Mouse (Mus musculus) embryonic facial prominence, embryonic 13.5 days (tissue): ENCODE data around the gene Nkiras2. TPM values are rescaled to one million over a fixed set of nuclear protein-coding genes. Genes with fewer than 3 reads are reported as not detected.
"Not testable (repeated sequence)": the region's sequence is repeated elsewhere in the genome, so short reads cannot be mapped to it uniquely, and the experiment has no call there.

Experiments
- ATAC-seq: fragments of 200-750 bp; cut with Nextera tagmentation; 2 replicates; pipeline ENCODE4 v1.8.0; 2017; ENCODE audit warnings: low read depth; ENCODE audit not compliant: insufficient number of reproducible peaks, insufficient read depth, low FRiP score, low TSS enrichment
- H3K27ac ChIP-seq: fragments of 300-500 bp; sonication (generic); 2 replicates; pipeline ENCODE4 v1.5.1; 2015; ENCODE audit warnings: moderate library complexity, mild to moderate bottlenecking, inconsistent platforms
- H3K27me3 ChIP-seq: fragments of 300-500 bp; sonication (generic); 2 replicates; pipeline ENCODE4 v1.6.1; 2015; ENCODE audit warnings: mild to moderate bottlenecking, inconsistent platforms
- H3K36me3 ChIP-seq: fragments of 300-500 bp; sonication (generic); 2 replicates; pipeline ENCODE4 v1.6.1; 2015; ENCODE audit warnings: mild to moderate bottlenecking, inconsistent platforms
- H3K4me1 ChIP-seq: fragments of 300-500 bp; sonication (generic); 2 replicates; pipeline ENCODE4 v1.6.1; 2015; ENCODE audit warnings: inconsistent platforms
- H3K4me2 ChIP-seq: fragments of 300-500 bp; sonication (generic); 2 replicates; pipeline ENCODE4 v1.6.1; 2015; ENCODE audit warnings: moderate library complexity, mild to moderate bottlenecking, inconsistent platforms
- H3K4me3 ChIP-seq: fragments of 300-500 bp; sonication (generic); 2 replicates; pipeline ENCODE4 v1.5.1; 2015; ENCODE audit warnings: mild to moderate bottlenecking, inconsistent platforms
- H3K9ac ChIP-seq: fragments of 300-500 bp; sonication (generic); 2 replicates; pipeline ENCODE4 v1.6.1; 2015; ENCODE audit warnings: mild to moderate bottlenecking, inconsistent platforms
- H3K9me3 ChIP-seq: fragments of 300-500 bp; sonication (generic); 2 replicates; pipeline ENCODE4 v1.6.1; 2016; ENCODE audit warnings: inconsistent platforms
- WGBS: fragments of 180-500 bp; shearing (Covaris S2); methylation state at CpG from one replicate; pipeline ENCODE4 v1.1.7; 2015; ENCODE audit warnings: mixed read lengths; 5-methylcytosine and 5-hydroxymethylcytosine counted together
- polyA plus RNA-seq: library from polyadenylated mRNA; unstranded; fragments of >200 nt; fragmentation: Nextera tagmentation; extraction: Ambion mirVana; gene quantifications from 2 replicates; pipeline ENCODE4 v1.2.1, GENCODE M21; 2015

Nkiras2 gene
- polyA plus RNA-seq, 1 experiment from 2014 or later = 79.0 TPM

DNA sequence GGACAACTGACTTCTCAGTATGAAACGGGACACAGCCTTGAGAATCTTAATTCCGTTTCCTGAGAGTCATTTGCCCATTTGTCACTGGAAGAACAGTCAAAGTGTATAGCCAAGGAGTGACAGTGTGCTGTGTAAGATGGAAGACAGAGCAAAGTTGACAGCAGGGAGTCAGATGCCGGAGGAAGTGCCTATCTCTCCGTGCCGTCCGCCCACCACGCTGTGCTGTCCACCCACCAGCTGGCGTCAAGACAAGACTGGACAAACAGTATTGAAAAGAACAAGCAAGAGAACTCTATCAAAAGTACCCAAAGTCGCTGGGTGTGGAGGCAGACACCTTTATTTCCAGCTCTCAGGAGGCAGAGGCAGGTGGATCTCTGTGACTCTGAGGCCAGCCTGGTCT, 15.9 kb upstream of the Nkiras2 start:
- Histone ChIP-seq H3K4me2 (no peak overlapping the region), H3K4me3 (no peak overlapping the region), H3K27ac (no peak overlapping the region), H3K9me3 (no peaks in the 10 kb centered on the region), H3K9ac (no peak overlapping the region), H3K36me3 (peaks cover 48% of the 10 kb centered on the region), H3K4me1 (no peaks in the 10 kb centered on the region), H3K27me3 (no peaks in the 10 kb centered on the region)
- 92% methylated on average over 9 of the region's 9 CpGs for WGBS
- no peak for ATAC-seq

DNA sequence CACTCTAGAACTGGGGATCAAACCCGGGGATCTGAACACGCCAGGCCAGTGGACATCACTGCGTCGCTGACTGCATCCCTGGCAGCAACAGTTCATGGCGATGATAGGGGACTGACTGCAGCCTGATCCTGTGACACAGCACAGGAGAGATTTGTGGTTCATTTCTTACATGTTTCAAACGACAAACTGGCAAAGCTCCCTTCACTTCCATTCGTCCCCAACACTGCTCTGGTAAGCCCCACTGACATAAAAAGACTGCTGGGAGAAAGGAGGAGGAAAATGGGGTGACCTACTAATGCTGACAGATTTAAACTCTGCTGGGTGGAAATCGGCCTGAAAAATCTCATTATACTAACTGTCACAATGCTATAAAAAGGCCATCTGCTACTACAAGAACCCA, 15.2 kb upstream of the Nkiras2 start:
- ATAC-seq = no peak
- Histone ChIP-seq H3K27ac (no peak overlapping the region), H3K4me1 (no peaks in the 10 kb centered on the region), H3K9ac (no peak overlapping the region), H3K4me3 (no peak overlapping the region), H3K4me2 (no peak overlapping the region), H3K9me3 (no peaks in the 10 kb centered on the region), H3K27me3 (no peaks in the 10 kb centered on the region), H3K36me3 (peaks cover 48% of the 10 kb centered on the region)
- 92% methylated on average over 8 of the region's 8 CpGs for WGBS

DNA sequence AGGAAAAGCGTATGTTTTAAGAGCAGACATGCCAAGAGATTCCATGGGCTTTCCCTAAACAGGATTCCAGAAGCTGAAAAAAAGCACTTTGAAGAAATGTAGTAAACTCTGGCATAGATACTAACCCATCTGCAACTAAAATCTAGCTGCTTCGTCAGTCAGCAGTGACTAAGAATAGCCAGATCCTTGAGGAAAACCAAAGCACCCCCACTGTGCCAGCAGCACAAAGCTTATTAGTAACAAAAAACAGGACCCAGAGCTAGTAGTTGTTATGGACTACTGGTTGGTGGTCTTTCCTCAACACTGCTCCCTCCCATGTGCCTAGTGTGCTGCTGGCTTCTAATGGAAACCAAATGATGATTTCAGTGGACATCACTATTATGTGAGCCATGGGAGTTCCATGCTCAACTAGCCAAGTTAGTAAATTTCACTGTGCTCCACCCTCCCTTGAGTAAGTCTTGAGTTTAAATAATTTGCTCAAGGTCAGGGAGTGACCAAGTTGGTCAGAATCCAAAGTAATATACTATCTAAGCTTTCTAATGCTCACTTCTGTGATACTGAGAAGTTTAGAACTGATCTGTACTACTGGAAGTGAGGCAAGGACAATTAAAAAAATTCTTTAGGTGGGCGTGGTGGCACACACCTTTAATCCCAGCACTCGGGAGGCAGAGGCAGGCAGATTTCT, 14.6 kb upstream of the Nkiras2 start:
- 83% methylated on average over 4 of the region's 4 CpGs for WGBS
- no peaks in the 10 kb centered on the region for H3K4me1 ChIP-seq
- no peak overlapping the region for H3K9ac ChIP-seq
- no peak overlapping the region for H3K4me3 ChIP-seq
- no peak overlapping the region for H3K27ac ChIP-seq
- H3K4me2 ChIP-seq = no peak overlapping the region
- ATAC-seq = no peak
- no peaks in the 10 kb centered on the region for H3K9me3 ChIP-seq
- peaks cover 41% of the 10 kb centered on the region for H3K36me3 ChIP-seq
- no peaks in the 10 kb centered on the region for H3K27me3 ChIP-seq

DNA sequence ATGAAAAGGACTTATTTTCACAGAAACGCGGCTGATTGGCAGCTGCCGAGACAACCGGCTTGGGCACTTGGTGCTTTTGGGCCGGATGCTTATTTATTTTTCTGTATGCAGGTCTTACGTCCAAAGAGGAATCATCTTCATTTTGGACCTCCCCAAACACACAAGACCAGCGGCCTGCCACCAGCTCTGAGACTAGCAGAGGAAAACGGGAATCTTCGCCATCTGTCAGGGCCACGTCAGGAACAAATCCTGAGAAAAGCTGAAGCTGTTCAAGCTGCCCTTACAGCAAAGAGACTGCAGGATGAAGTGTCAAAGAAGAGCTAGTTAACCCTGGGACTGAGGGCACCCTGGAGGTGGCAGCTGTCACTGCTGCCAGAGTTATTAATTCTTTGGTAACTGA, 13.6 kb upstream of the Nkiras2 start:
- Histone ChIP-seq H3K4me2 (no peak overlapping the region), H3K4me3 (no peak overlapping the region), H3K4me1 (0 out of 2 replicates have a peak, but pooled peaks cover 6% of the 10 kb centered on the region), H3K27me3 (no peaks in the 10 kb centered on the region), H3K9ac (no peak overlapping the region), H3K36me3 (peaks cover 34% of the 10 kb centered on the region), H3K27ac (no peak overlapping the region), H3K9me3 (no peaks in the 10 kb centered on the region)
- WGBS = 88% methylated on average over 10 of the region's 10 CpGs
- no peak for ATAC-seq

DNA sequence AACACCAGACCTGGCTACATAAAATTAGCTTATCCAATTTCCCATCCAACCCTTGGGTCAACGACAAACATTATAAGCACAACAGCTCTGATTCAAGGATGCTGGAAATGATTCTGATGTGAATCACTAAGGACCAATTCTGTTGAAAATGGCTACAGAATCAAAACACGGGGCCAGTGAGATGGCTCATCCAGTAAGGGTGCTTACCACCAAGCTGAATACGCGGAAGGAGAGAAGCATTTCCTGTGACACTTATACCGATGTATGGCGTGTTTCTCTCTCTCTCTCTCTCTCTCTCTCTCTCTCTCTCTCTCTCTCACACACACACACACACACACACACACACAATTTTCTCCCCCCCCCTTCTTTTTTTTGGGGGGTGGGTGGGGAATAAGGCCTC, 11.9 kb upstream of the Nkiras2 start:
- Histone ChIP-seq H3K4me1 (0 out of 2 replicates have a peak, but pooled peaks cover 6% of the 10 kb centered on the region), H3K36me3 (peaks cover 25% of the 10 kb centered on the region), H3K4me3 (no peak overlapping the region), H3K27me3 (no peaks in the 10 kb centered on the region), H3K27ac (no peak overlapping the region), H3K9ac (no peak overlapping the region), H3K4me2 (no peak overlapping the region), H3K9me3 (no peaks in the 10 kb centered on the region)
- 89% methylated on average over 6 of the region's 6 CpGs for WGBS
- ATAC-seq = no peak

DNA sequence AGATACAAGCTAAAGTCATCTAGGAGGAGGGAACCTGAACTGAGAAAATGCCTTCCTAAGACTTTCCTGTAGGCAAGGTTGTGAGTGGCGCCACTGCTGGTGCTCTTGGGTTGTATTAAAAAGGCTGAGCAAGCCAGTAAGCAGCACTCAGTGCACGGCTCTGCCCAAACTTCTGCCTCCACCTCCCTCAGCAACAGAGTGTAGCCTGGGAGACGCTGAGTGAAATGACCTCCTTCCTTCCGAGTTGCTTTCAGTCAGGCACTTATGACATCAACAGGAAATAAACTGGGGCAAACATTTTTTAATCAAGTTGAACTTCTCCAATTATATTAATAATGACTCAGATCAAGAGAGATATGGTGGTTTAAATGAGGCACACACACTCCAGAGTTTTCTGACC, 10.2 kb upstream of the Nkiras2 start:
- Histone ChIP-seq H3K9me3 (no peaks in the 10 kb centered on the region), H3K4me1 (0 out of 2 replicates have a peak, but pooled peaks cover 6% of the 10 kb centered on the region), H3K9ac (no peak overlapping the region), H3K27ac (no peak overlapping the region), H3K4me3 (no peak overlapping the region), H3K36me3 (peaks cover 18% of the 10 kb centered on the region), H3K4me2 (no peak overlapping the region), H3K27me3 (no peaks in the 10 kb centered on the region)
- 70% methylated on average over 4 of the region's 4 CpGs for WGBS
- no peak for ATAC-seq

DNA sequence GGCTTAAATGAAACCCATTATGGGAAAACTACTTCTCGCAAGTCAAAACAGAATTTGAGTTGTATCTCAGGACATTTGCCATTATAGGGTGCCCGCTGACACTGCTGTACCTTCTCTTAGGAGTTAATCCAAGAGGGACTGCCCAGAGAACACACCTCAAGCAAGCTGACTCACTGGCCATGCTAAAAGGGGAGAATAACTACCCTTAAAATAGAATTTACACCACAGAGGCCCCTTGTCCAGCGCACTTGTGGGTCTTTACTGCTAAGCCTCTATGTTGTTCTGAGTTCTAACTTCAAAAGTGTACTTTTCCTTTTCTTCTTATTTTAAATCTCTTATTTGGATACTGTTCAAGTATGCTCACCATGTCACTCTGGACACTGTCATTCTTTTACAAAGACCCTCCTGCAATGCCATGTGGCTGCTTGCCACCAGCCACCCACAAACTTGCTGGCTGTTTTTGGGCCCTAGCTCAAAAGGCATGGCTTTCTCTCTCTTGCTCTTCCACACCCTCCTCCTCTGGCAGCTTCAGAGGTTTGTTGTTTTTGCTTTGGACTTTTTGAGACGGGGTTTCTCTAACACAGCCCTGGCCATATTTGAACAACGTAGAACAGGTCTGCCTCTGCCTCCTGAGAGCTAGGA, 9.6 kb upstream of the Nkiras2 start:
- 87% methylated on average over 5 of the region's 5 CpGs for WGBS
- ATAC-seq = no peak
- Histone ChIP-seq H3K4me1 (0 out of 2 replicates have a peak, but pooled peaks cover 6% of the 10 kb centered on the region), H3K4me2 (no peak overlapping the region), H3K27me3 (no peaks in the 10 kb centered on the region), H3K27ac (no peak overlapping the region), H3K4me3 (no peak overlapping the region), H3K9ac (no peak overlapping the region), H3K9me3 (no peaks in the 10 kb centered on the region), H3K36me3 (peaks cover 18% of the 10 kb centered on the region)

DNA sequence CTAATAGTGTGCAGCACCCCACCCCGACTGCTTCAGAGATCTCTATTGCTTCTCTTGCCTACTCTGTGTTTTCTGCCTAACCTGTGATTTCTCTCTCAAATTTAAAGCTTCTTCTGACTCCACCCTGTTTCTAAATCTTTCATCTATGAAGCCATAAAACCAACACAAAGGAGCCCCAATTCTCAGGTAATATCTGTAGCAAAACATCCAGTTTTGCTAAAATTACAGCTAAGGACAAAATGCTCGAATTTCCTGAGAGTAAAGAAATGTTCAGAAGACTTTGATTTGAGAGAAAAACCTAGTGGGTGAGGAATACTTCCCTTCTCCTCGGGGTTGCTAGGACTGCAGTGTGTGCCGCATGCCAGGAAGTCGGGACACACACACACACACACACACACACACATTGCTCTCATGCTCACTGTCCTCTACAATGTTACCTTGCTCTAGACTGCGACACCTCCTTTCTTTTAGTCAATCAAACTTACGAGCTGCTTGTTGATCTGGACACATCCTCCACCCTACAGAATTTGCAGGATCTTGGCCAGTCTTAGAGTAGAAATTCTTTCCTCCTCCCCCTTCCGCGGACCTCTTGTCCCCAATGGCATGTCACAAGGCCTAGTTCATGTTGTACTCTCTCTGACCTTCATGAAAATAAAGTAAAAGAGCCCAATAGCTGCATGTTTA, 8.9 kb upstream of the Nkiras2 start:
- Histone ChIP-seq H3K27me3 (no peaks in the 10 kb centered on the region), H3K36me3 (peaks cover 18% of the 10 kb centered on the region), H3K9me3 (no peaks in the 10 kb centered on the region), H3K27ac (no peak overlapping the region), H3K9ac (no peak overlapping the region), H3K4me2 (no peak overlapping the region), H3K4me3 (no peak overlapping the region), H3K4me1 (0 out of 2 replicates have a peak, but pooled peaks cover 6% of the 10 kb centered on the region)
- no peak for ATAC-seq
- 80% methylated on average over 9 of the region's 9 CpGs for WGBS

DNA sequence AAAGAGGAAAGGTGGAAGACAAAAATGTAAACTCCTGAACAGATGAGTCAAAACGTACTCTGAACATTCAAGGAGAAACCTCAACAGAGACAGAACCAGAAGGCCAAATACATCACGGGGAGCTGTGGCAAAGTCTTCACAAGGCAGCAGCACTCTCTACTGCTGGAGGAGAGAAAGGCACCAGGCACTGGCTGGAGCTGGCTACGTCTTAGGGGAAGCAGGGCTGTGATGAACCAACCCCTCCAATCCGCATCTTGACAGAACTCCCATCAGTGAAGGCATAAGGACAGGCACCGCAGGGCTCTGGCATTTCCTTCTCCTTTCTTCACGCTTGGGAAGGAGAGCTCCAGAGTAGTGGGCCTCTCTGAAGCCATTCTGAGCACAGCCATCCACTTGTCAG, 7.4 kb upstream of the Nkiras2 start:
- no peak for ATAC-seq
- Histone ChIP-seq H3K4me2 (no peak overlapping the region), H3K4me3 (no peak overlapping the region), H3K27ac (no peak overlapping the region), H3K4me1 (0 out of 2 replicates have a peak, but pooled peaks cover 6% of the 10 kb centered on the region), H3K9me3 (no peaks in the 10 kb centered on the region), H3K9ac (no peak overlapping the region), H3K36me3 (peaks cover 23% of the 10 kb centered on the region), H3K27me3 (no peaks in the 10 kb centered on the region)
- WGBS = 91% methylated on average over 6 of the region's 6 CpGs

DNA sequence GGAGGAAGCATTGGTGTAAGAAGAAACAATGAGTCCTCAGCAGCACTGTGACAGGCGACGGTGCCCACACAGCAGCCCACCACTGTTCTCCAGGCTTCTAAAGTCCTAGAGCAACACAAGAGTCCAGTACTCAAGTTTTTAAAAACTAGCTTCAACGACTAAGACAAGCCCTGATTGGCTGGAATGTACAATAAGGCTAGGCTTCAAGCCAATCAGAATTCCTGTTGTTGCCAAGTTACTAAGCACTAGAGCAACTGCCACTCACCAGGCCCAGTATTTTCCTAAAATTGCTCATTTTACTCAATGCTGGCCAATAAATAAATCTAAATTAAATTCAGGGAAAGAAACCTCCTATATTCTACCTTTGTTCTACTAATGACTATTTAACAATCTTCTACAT, 5.8 kb upstream of the Nkiras2 start:
- WGBS = 91% methylated on average over 3 of the region's 3 CpGs
- H3K4me3 ChIP-seq = no peak overlapping the region
- no peak overlapping the region for H3K9ac ChIP-seq
- no peaks in the 10 kb centered on the region for H3K9me3 ChIP-seq
- H3K27ac ChIP-seq = no peak overlapping the region
- no peak for ATAC-seq
- no peak overlapping the region for H3K4me2 ChIP-seq
- H3K4me1 ChIP-seq = peaks cover 15% of the 10 kb centered on the region
- no peaks in the 10 kb centered on the region for H3K27me3 ChIP-seq
- H3K36me3 ChIP-seq = peaks cover 21% of the 10 kb centered on the region

DNA sequence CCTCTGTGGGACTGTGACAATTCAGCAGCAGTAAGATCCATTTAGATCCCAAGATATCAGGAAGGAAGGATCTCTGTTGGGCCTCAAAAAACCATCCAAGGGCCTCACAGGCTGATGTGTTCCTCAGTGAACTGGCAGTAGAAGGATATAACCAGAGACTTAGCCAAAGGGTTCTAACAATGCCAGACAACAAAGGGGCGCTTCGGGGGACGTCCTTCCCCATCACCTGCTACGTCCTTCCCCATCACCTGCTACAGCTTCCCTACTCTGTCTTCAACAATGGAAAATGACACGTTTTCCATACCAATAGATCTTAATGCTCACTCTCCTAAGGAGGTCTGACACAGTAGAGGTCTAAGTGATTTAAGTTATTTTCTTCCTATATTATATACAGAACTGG, 2.7 kb upstream of the Nkiras2 start:
- no peak overlapping the region for H3K4me2 ChIP-seq
- H3K4me3 ChIP-seq = no peak overlapping the region
- ATAC-seq = no peak
- H3K9me3 ChIP-seq = no peaks in the 10 kb centered on the region
- peaks cover 12% of the 10 kb centered on the region for H3K36me3 ChIP-seq
- H3K9ac ChIP-seq = no peak overlapping the region
- H3K27ac ChIP-seq = no peak overlapping the region
- 95% methylated on average over 5 of the region's 5 CpGs for WGBS
- H3K4me1 ChIP-seq = peaks cover 19% of the 10 kb centered on the region
- no peaks in the 10 kb centered on the region for H3K27me3 ChIP-seq

DNA sequence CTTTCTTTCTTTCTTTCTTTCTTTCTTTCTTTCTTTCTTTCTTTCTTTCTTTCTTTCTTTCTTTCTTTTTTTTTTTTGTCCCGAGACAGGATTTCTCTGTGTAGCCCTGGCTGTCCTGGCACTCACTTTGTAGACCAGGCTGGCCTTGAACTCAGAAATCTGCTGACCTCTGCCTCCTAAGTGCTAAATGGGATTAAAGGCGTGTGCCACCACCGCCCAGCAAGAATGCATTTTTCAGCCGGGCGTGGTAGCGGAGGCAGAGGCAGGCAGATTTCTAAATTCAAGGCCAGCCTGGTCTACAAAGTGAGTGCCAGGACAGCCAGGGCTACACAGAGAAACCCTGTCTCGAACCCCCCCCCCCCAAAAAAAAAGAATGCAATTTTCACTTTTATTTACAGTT, 2.2 kb upstream of the Nkiras2 start:
- not testable (repeated sequence) for H3K36me3 ChIP-seq, ATAC-seq, H3K27me3 ChIP-seq, H3K9ac ChIP-seq, H3K9me3 ChIP-seq, H3K27ac ChIP-seq, H3K4me2 ChIP-seq, H3K4me3 ChIP-seq
- peaks cover 19% of the 10 kb centered on the region for H3K4me1 ChIP-seq
- WGBS = 90% methylated on average over 7 of the region's 7 CpGs
